Mouse (Mus musculus) intestine, embryonic 16.5 days (tissue): ENCODE data around the gene Sema6b. TPM values are rescaled to one million over a fixed set of nuclear protein-coding genes. Genes with fewer than 3 reads are reported as not detected.
"Not testable (repeated sequence)": the region's sequence is repeated elsewhere in the genome, so short reads cannot be mapped to it uniquely, and the experiment has no call there.

Experiments
- ATAC-seq: fragments of 200-750 bp; cut with Nextera tagmentation; 2 replicates; pipeline ENCODE4 v1.8.0; 2017; ENCODE audit warnings: moderate TSS enrichment, moderate library complexity
- H3K27ac ChIP-seq: fragments of 300-500 bp; sonication (generic); 2 replicates; pipeline ENCODE4 v1.5.1; 2014; ENCODE audit warnings: mild to moderate bottlenecking, low read length
- H3K27me3 ChIP-seq: fragments of 300-500 bp; sonication (generic); replicated peaks from 2 replicates; pipeline ENCODE4 v1.6.1; 2014; ENCODE audit warnings: low read length, control low read depth, mixed read lengths; ENCODE audit not compliant: control insufficient read depth, insufficient read depth
- H3K36me3 ChIP-seq: fragments of 300-500 bp; sonication (generic); 2 replicates; pipeline ENCODE4 v1.6.1; 2014; ENCODE audit warnings: low read length, control low read depth; ENCODE audit not compliant: control insufficient read depth, insufficient read depth
- H3K4me1 ChIP-seq: fragments of 300-500 bp; sonication (generic); 2 replicates; pipeline ENCODE4 v1.6.1; 2014; ENCODE audit warnings: low read length, control low read depth, mixed read lengths; ENCODE audit not compliant: control insufficient read depth, insufficient read depth
- H3K4me2 ChIP-seq: fragments of 300-500 bp; sonication (generic); 2 replicates; pipeline ENCODE4 v1.6.1; 2014; ENCODE audit warnings: low read depth, low read length, control low read depth
- H3K4me3 ChIP-seq: fragments of 300-500 bp; sonication (generic); 2 replicates; pipeline ENCODE4 v1.5.1; 2014; ENCODE audit warnings: mild to moderate bottlenecking, low read length
- H3K9ac ChIP-seq: fragments of 300-500 bp; sonication (generic); 2 replicates; pipeline ENCODE4 v1.6.1; 2014; ENCODE audit warnings: low read depth, low read length
- H3K9me3 ChIP-seq: fragments of 300-500 bp; sonication (generic); 2 replicates; pipeline ENCODE4 v1.6.1; 2016; ENCODE audit warnings: low read length, control low read depth; ENCODE audit not compliant: control insufficient read depth
- WGBS: fragments of 180-500 bp; shearing (Covaris S2); extraction: QIAGEN DNeasy Blood & Tissue Kit; methylation state at CpG from one replicate; pipeline ENCODE4 v1.1.7; 2014; 5-methylcytosine and 5-hydroxymethylcytosine counted together
- polyA plus RNA-seq: library from polyadenylated mRNA; unstranded; fragments of >200 nt; fragmentation: Nextera tagmentation; extraction: Ambion mirVana; gene quantifications from 2 replicates; pipeline ENCODE4 v1.2.1, GENCODE M21; 2015

The Sema6b gene
- polyA plus RNA-seq, 1 experiment from 2014 or later, result 0.81 TPM

GRCm38 (mm10) chr17:56092312-56092711 is 47.8 kb downstream of the Sema6b start:
- no peaks in the 10 kb centered on the region for H3K27me3 ChIP-seq
- H3K9ac ChIP-seq, result no peak overlapping the region
- H3K27ac ChIP-seq, result no peak overlapping the region
- ATAC-seq, result no peak
- no peaks in the 10 kb centered on the region for H3K4me1 ChIP-seq
- H3K36me3 ChIP-seq, result no peaks in the 10 kb centered on the region
- H3K9me3 ChIP-seq, result no peaks in the 10 kb centered on the region
- no peak overlapping the region for H3K4me2 ChIP-seq
- no peak overlapping the region for H3K4me3 ChIP-seq
- WGBS, result 83% methylated on average over 1 of the region's 1 CpGs

GRCm38 (mm10) chr17:56080781-56081585 is 59.2 kb downstream of the Sema6b start:
- H3K36me3 ChIP-seq, result no peaks in the 10 kb centered on the region; the same call in 1 of the 2 replicates
- H3K27ac ChIP-seq, result peak overlapping the region; percentile 16
- H3K27me3 ChIP-seq, result no peaks in the 10 kb centered on the region
- H3K4me2 ChIP-seq, result peak overlapping the region; percentile 96
- WGBS, result 10% methylated on average over 8 of the region's 8 CpGs
- H3K9me3 ChIP-seq, result no peaks in the 10 kb centered on the region
- H3K4me3 ChIP-seq, result peak overlapping the region; percentile 94
- H3K4me1 ChIP-seq, result peaks cover 14% of the 10 kb centered on the region
- H3K9ac ChIP-seq, result peak overlapping the region; percentile 87
- ATAC-seq, result no peak

- under 1% methylated on average over 11 of the region's 11 CpGs for WGBS
Observed at GRCm38 (mm10) chr17:56079921-56080320, 60.2 kb downstream of the Sema6b start.

GRCm38 (mm10) chr17:56078880-56079795 is 61.0 kb downstream of the Sema6b start, which contains the start of gene Hdgfl2:
TSS of gene Hdgfl2 (plus strand) at chr17:56079634.
- peak within 1 kb of the TSS; percentile 94 for H3K4me3 ChIP-seq
- H3K36me3 ChIP-seq, result no peaks in the 10 kb centered on the region; the same call in 1 of the 2 replicates
- H3K4me2 ChIP-seq, result peak within 1 kb of the TSS; percentile 96
- no peaks in the 10 kb centered on the region for H3K9me3 ChIP-seq
- H3K27ac ChIP-seq, result peak within 1 kb of the TSS; percentile 73
- peak; percentile 95 for ATAC-seq
- under 1% methylated on average over 57 of the region's 61 CpGs for WGBS
- peaks cover 20% of the 10 kb centered on the region for H3K4me1 ChIP-seq
- H3K27me3 ChIP-seq, result no peaks in the 10 kb centered on the region
- peak within 1 kb of the TSS; percentile 87 for H3K9ac ChIP-seq

More at GRCm38 (mm10) chr17:56079921-56080320, 60.2 kb downstream of the Sema6b start:
- Histone ChIP-seq H3K9me3 (no peaks in the 10 kb centered on the region), H3K4me1 (peaks cover 19% of the 10 kb centered on the region), H3K4me3 (peak overlapping the region; percentile 94), H3K27ac (peak overlapping the region; percentile 73; the same call in 1 of the 2 replicates), H3K4me2 (peak overlapping the region; percentile 96), H3K9ac (peak overlapping the region; percentile 87), H3K27me3 (no peaks in the 10 kb centered on the region), H3K36me3 (no peaks in the 10 kb centered on the region; the same call in 1 of the 2 replicates)
- ATAC-seq, result no peak

- H3K9ac ChIP-seq, H3K36me3 ChIP-seq, ATAC-seq, H3K27me3 ChIP-seq, H3K9me3 ChIP-seq: not testable (repeated sequence)
- WGBS, result 66% methylated on average over 9 of the region's 9 CpGs
- H3K27ac ChIP-seq, result peak overlapping the region; percentile 42; the same call in 1 of the 2 replicates
- peak overlapping the region; percentile 41 for H3K4me2 ChIP-seq
- peaks cover 27% of the 10 kb centered on the region for H3K4me1 ChIP-seq
- peak overlapping the region; percentile 18 for H3K4me3 ChIP-seq
Observed at GRCm38 (mm10) chr17:56078361-56078760, 61.8 kb downstream of the Sema6b start.

GRCm38 (mm10) chr17:56077523-56077922 is 62.6 kb downstream of the Sema6b start:
- no peak overlapping the region for H3K4me2 ChIP-seq
- no peaks in the 10 kb centered on the region for H3K9me3 ChIP-seq
- WGBS, result 93% methylated on average over 5 of the region's 5 CpGs
- peaks cover 31% of the 10 kb centered on the region for H3K4me1 ChIP-seq
- no peaks in the 10 kb centered on the region for H3K27me3 ChIP-seq
- no peak overlapping the region for H3K27ac ChIP-seq
- ATAC-seq, result no peak
- H3K9ac ChIP-seq, result no peak overlapping the region
- no peaks in the 10 kb centered on the region for H3K36me3 ChIP-seq
- H3K4me3 ChIP-seq, result no peak overlapping the region

GRCm38 (mm10) chr17:56074827-56075208 is 65.3 kb downstream of the Sema6b start, which contains the start of gene Ubxn6:
TSS of gene Ubxn6 (minus strand) at chr17:56075028.
- Histone ChIP-seq H3K4me1 (peaks cover 17% of the 10 kb centered on the region), H3K27me3 (no peaks in the 10 kb centered on the region), H3K9me3 (no peaks in the 10 kb centered on the region), H3K36me3 (peaks cover 14% of the 10 kb centered on the region), H3K4me3 (peak within 1 kb of the TSS; percentile 96), H3K27ac (peak within 1 kb of the TSS; percentile 99), H3K4me2 (peak within 1 kb of the TSS; percentile 83), H3K9ac (peak within 1 kb of the TSS; percentile 89)
- WGBS, result under 1% methylated on average over 35 of the region's 35 CpGs
- peak; percentile 36 for ATAC-seq

- Histone ChIP-seq H3K4me1 (peaks cover 17% of the 10 kb centered on the region), H3K36me3 (peaks cover 20% of the 10 kb centered on the region)
- peak; percentile 43 for ATAC-seq
Observed at GRCm38 (mm10) chr17:56074097-56074826, 65.9 kb downstream of the Sema6b start.

More at GRCm38 (mm10) chr17:56074097-56074826, 65.9 kb downstream of the Sema6b start:
- peak overlapping the region; percentile 83 for H3K4me2 ChIP-seq
- H3K9ac ChIP-seq, result peak overlapping the region; percentile 89
- peak overlapping the region; percentile 99 for H3K27ac ChIP-seq
- no peaks in the 10 kb centered on the region for H3K9me3 ChIP-seq
- peak overlapping the region; percentile 96 for H3K4me3 ChIP-seq
- H3K27me3 ChIP-seq, result no peaks in the 10 kb centered on the region
- 8% methylated on average over 22 of the region's 22 CpGs for WGBS
